Mouse (Mus musculus) intestine, embryonic 15.5 days (tissue): ENCODE results near the gene Gm10375. TPM values are rescaled to one million over a fixed set of nuclear protein-coding genes. Genes with fewer than 3 reads are reported as not detected.
"Not testable (repeated sequence)": the region's sequence is repeated elsewhere in the genome, so short reads cannot be mapped to it uniquely, and the experiment has no call there.

Experiments
- ATAC-seq: fragments of 200-750 bp; cut with Nextera tagmentation; 2 replicates; pipeline ENCODE4 v1.8.0; 2017; ENCODE audit warnings: moderate TSS enrichment, moderate library complexity
- H3K27ac ChIP-seq: fragments of 300-500 bp; sonication (generic); 2 replicates; pipeline ENCODE4 v1.5.1; 2015; ENCODE audit warnings: mild to moderate bottlenecking, inconsistent platforms
- H3K27me3 ChIP-seq: fragments of 300-500 bp; sonication (generic); replicated peaks from 2 replicates; pipeline ENCODE4 v1.6.1; 2015; ENCODE audit warnings: inconsistent platforms
- H3K36me3 ChIP-seq: fragments of 300-500 bp; sonication (generic); 2 replicates; pipeline ENCODE4 v1.6.1; 2015; ENCODE audit warnings: inconsistent platforms
- H3K4me1 ChIP-seq: fragments of 300-500 bp; sonication (generic); replicated peaks from 2 replicates; pipeline ENCODE4 v1.6.1; 2015; ENCODE audit warnings: inconsistent platforms
- H3K4me2 ChIP-seq: fragments of 300-500 bp; sonication (generic); replicated peaks from 2 replicates; pipeline ENCODE4 v1.6.1; 2015; ENCODE audit warnings: mild to moderate bottlenecking, inconsistent platforms
- H3K4me3 ChIP-seq: fragments of 300-500 bp; sonication (generic); replicated peaks from 2 replicates; pipeline ENCODE4 v1.5.1; 2015; ENCODE audit warnings: inconsistent platforms
- H3K9ac ChIP-seq: fragments of 300-500 bp; sonication (generic); 2 replicates; pipeline ENCODE4 v1.6.1; 2015; ENCODE audit warnings: inconsistent platforms
- H3K9me3 ChIP-seq: fragments of 300-500 bp; sonication (generic); 2 replicates; pipeline ENCODE4 v1.6.1; 2016; ENCODE audit warnings: inconsistent platforms
- WGBS: fragments of 180-500 bp; shearing (Covaris S2); methylation state at CpG from one replicate; pipeline ENCODE4 v1.1.7; 2015; 5-methylcytosine and 5-hydroxymethylcytosine counted together
- polyA plus RNA-seq: library from polyadenylated mRNA; unstranded; fragments of >200 nt; fragmentation: Nextera tagmentation; extraction: Ambion mirVana; gene quantifications from 2 replicates; pipeline ENCODE4 v1.2.1, GENCODE M21; 2015

Gm10375 gene
- not detected in 2 replicates for polyA plus RNA-seq

GRCm38 (mm10) chr14:43607913-43608312, at the start of gene Gm10375:
Gene Gm10375 (minus strand): TSS chr14:43608013.
- not testable (repeated sequence) for H3K27me3 ChIP-seq, H3K36me3 ChIP-seq, H3K9ac ChIP-seq, H3K27ac ChIP-seq, ATAC-seq, H3K4me2 ChIP-seq, H3K4me1 ChIP-seq, H3K9me3 ChIP-seq, H3K4me3 ChIP-seq

- H3K4me2 ChIP-seq, H3K4me1 ChIP-seq, ATAC-seq, H3K27me3 ChIP-seq, H3K9ac ChIP-seq, H3K4me3 ChIP-seq, H3K36me3 ChIP-seq, H3K9me3 ChIP-seq, H3K27ac ChIP-seq: not testable (repeated sequence)
- 82% methylated on average over 1 of the region's 2 CpGs for WGBS
These were observed 28.8 kb downstream of the Gm10375 start, which contains the start of gene Gm17654 for GRCm38 (mm10) chr14:43579046-43579445. Gene Gm17654 (minus strand): TSS chr14:43579146.

DNA sequence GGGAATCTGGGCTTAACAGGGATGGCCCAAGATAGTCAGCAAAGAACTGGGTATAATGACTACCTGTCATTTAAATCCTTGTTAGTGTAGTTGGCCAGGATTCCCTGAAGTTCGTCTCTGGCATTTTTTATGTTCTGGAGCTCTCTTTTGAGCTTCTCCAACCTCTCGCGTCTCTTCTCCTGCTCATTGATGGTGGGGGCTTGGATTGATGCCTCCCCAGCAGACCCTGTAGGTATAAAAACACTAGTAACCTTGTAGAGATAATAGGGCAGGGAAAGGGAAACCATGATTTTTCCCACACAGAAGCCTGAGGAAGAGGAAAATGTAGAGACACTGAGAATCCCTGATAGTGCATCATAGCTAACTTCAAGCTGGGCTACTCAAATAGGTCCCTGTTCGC, 29.8 kb downstream of the Gm10375 start:
- 85% methylated on average over 4 of the region's 4 CpGs for WGBS
- not testable (repeated sequence) for H3K4me3 ChIP-seq, H3K27ac ChIP-seq, H3K9me3 ChIP-seq, H3K4me2 ChIP-seq, H3K4me1 ChIP-seq, ATAC-seq, H3K36me3 ChIP-seq, H3K27me3 ChIP-seq, H3K9ac ChIP-seq

Other genes starting within 250 kb of the Gm10375 start
- not detected in 2 replicates for gene Gm8138, start 191.7 kb downstream of the Gm10375 start, polyA plus RNA-seq
- gene Gm5799, start 64.4 kb downstream of the Gm10375 start, polyA plus RNA-seq = not detected in 2 replicates
- gene Gm17654, start 28.9 kb downstream of the Gm10375 start, polyA plus RNA-seq = not detected in 2 replicates
- gene Gm8165, start 69.2 kb upstream of the Gm10375 start, polyA plus RNA-seq = not detected in 2 replicates
- gene Gm7324, start 89.8 kb upstream of the Gm10375 start, polyA plus RNA-seq = 0.66 and 0.96 TPM in 2 replicates
- gene Gm16506, start 119.5 kb upstream of the Gm10375 start, polyA plus RNA-seq = not detected in 2 replicates
- not detected in 2 replicates for gene Gm6526, start 139.9 kb upstream of the Gm10375 start, polyA plus RNA-seq
- gene Gm8180, start 176.7 kb upstream of the Gm10375 start, polyA plus RNA-seq = not detected in 2 replicates